Mouse (Mus musculus) forebrain, embryonic 14.5 days (tissue): Measurements from ENCODE around the gene Sv2a. TPM values are rescaled to one million over a fixed set of nuclear protein-coding genes. Genes with fewer than 3 reads are reported as not detected.
A peak's percentile ranks its signal among the peaks of the same experiment; 100 is the strongest.

Experiments used
- ATAC-seq: fragments of 200-750 bp; cut with Nextera tagmentation; 2 replicates; pipeline ENCODE4 v1.8.0; 2017; ENCODE audit warnings: mild to moderate bottlenecking, moderate library complexity
- DNase-seq: peaks from one replicate; pipeline ENCODE4 v3.0.0-alpha.2; 2015; ENCODE audit warnings: low spot score
- H3K27ac ChIP-seq: fragments of 300-500 bp; sonication (generic); 2 replicates; pipeline ENCODE4 v1.5.1; 2014; ENCODE audit warnings: low read depth, mild to moderate bottlenecking, control low read depth, low read length, moderate library complexity
- H3K27me3 ChIP-seq: fragments of 300-500 bp; sonication (generic); replicated peaks from 2 replicates; pipeline ENCODE4 v1.6.1; 2014; ENCODE audit warnings: low read length, control low read depth, mixed read lengths; ENCODE audit not compliant: control insufficient read depth, insufficient read depth
- H3K36me3 ChIP-seq: fragments of 300-500 bp; sonication (generic); 2 replicates; pipeline ENCODE4 v1.6.1; 2014; ENCODE audit warnings: low read length, control low read depth; ENCODE audit not compliant: control insufficient read depth, insufficient read depth
- H3K4me1 ChIP-seq: fragments of 300-500 bp; sonication (generic); 2 replicates; pipeline ENCODE4 v1.6.1; 2014; ENCODE audit warnings: antibody characterized with exemption, low read length, control low read depth; ENCODE audit not compliant: control insufficient read depth, insufficient read depth
- H3K4me2 ChIP-seq: fragments of 300-500 bp; sonication (generic); 2 replicates; pipeline ENCODE4 v1.6.1; 2014; ENCODE audit warnings: mild to moderate bottlenecking, control low read depth, low read length
- H3K4me3 ChIP-seq: fragments of 300-500 bp; sonication (generic); 2 replicates; pipeline ENCODE4 v1.5.1; 2014; ENCODE audit warnings: low read depth, low read length, control low read depth
- H3K9ac ChIP-seq: fragments of 300-500 bp; sonication (generic); 2 replicates; pipeline ENCODE4 v1.6.1; 2014; ENCODE audit warnings: mild to moderate bottlenecking, low read length, control low read depth, moderate library complexity
- H3K9me3 ChIP-seq: fragments of 300-500 bp; sonication (generic); replicated peaks from 2 replicates; pipeline ENCODE4 v1.6.1; 2016; ENCODE audit warnings: low read length, control low read depth, mixed read lengths; ENCODE audit not compliant: control insufficient read depth
- WGBS: fragments of 180-500 bp; shearing (Covaris S2); extraction: QIAGEN DNeasy Blood & Tissue Kit; methylation state at CpG from one replicate; pipeline ENCODE4 v1.1.7; 2014; 5-methylcytosine and 5-hydroxymethylcytosine counted together
- polyA plus RNA-seq: library from polyadenylated mRNA; unstranded; fragments of >200 nt; fragmentation: Nextera tagmentation; extraction: Ambion mirVana; gene quantifications from 2 replicates; pipeline ENCODE4 v1.2.1, GENCODE M21; 2014

Sv2a gene
- polyA plus RNA-seq, 1 experiment from 2014 or later, result 44.4 TPM

DNA sequence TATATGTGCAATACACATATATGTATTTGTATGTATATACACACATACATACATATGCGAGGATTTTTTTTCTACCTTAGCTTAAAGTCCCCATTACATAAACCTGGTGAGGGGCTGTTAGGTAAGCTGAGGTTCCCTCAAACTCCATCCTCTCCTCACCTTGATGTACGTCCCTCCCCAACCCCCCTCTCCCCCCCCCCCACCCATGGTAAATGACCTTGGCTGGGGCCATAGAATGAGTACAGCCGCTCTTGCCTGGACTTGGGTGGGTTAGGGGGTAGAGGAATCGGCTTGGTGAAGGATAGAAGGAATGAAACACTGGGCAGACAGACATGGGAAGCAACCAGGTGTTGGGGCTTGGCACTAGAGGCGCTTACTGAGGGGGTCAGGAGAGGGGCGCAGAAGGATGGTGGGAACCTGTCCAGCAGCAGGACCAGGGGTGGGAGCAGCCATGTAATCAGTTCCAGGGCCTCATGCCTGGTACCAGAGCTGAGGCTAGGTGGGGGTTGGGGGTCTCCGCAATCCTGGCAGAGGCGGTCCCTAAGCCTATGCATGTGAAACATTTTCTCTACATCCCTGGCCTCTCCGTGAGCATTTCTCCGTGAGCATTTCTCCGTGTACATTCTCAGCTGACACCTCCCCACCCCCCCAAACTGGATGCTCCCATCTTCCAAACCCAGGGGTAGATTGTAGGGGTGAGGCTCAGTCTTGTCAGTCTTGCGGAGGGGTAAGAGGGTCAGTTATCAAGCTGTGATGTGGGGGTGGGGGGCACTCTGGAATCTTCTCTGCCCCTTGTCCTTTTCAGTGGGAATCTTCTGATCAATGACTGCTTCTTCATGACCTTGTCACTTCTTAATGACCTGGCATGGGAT is 795 bp downstream of the Sv2a start:
- Histone ChIP-seq H3K4me2 (peak overlapping the region; percentile 69), H3K9me3 (no peaks in the 10 kb centered on the region), H3K27me3 (no peaks in the 10 kb centered on the region), H3K4me1 (peaks cover 17% of the 10 kb centered on the region), H3K4me3 (peak overlapping the region; percentile 53), H3K36me3 (peaks cover 22% of the 10 kb centered on the region), H3K27ac (peak overlapping the region; percentile 58; the same call in 1 of the 2 replicates), H3K9ac (peak overlapping the region; percentile 80)
- peak; percentile 27 for DNase-seq
- WGBS, result 40% methylated on average over 12 of the region's 12 CpGs
- peak; percentile 21 for ATAC-seq

GRCm38 (mm10) chr3:96182382-96182776 is 1.4 kb downstream of the Sv2a start:
- H3K27me3 ChIP-seq, result no peaks in the 10 kb centered on the region
- peaks cover 25% of the 10 kb centered on the region for H3K36me3 ChIP-seq
- no peaks in the 10 kb centered on the region for H3K9me3 ChIP-seq
- H3K27ac ChIP-seq, result no peak overlapping the region; the same call in 1 of the 2 replicates
- DNase-seq (peak; percentile 2), ATAC-seq (no peak)
- H3K4me1 ChIP-seq, result peaks cover 17% of the 10 kb centered on the region
- peak overlapping the region; percentile 69 for H3K4me2 ChIP-seq
- WGBS, result 42% methylated on average over 4 of the region's 4 CpGs
- peak overlapping the region; percentile 80 for H3K9ac ChIP-seq
- H3K4me3 ChIP-seq, result peak overlapping the region; percentile 53

GRCm38 (mm10) chr3:96192977-96193376 is 12.0 kb downstream of the Sv2a start:
- Histone ChIP-seq H3K4me1 (peaks cover 5% of the 10 kb centered on the region; the same call in 1 of the 2 replicates), H3K9me3 (no peaks in the 10 kb centered on the region), H3K4me3 (no peak overlapping the region), H3K9ac (no peak overlapping the region), H3K4me2 (no peak overlapping the region), H3K27ac (no peak overlapping the region), H3K36me3 (peaks cover 40% of the 10 kb centered on the region), H3K27me3 (no peaks in the 10 kb centered on the region)
- WGBS, result 67% methylated on average over 12 of the region's 12 CpGs
- no peak for ATAC-seq
- DNase-seq, result no peak

DNA sequence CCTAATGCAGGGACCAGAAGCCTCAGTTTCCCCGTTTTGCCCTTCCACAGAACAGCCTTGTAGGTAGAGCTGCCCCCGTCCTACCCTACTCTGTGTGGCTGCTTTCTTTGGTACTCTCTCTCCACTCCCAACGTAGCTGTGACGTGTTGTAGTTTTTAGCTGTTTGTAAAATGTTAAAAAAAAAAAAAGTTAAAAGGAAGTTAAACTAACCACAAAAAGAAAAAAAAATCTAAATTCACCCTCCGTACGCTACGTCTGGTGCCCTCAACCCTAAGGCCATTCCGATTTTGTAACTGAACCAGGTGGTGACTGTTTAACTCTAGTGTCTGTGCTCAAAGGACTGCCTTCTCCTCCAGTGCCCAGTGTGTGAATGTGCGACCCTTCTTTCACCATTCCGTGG is 14.0 kb downstream of the Sv2a start:
- H3K36me3 ChIP-seq, result peaks cover 26% of the 10 kb centered on the region
- H3K4me3 ChIP-seq, result no peak overlapping the region
- H3K27ac ChIP-seq, result no peak overlapping the region
- H3K9me3 ChIP-seq, result no peaks in the 10 kb centered on the region
- no peak overlapping the region for H3K4me2 ChIP-seq
- no peak overlapping the region for H3K9ac ChIP-seq
- 85% methylated on average over 10 of the region's 10 CpGs for WGBS
- ATAC-seq (no peak), DNase-seq (no peak)
- H3K27me3 ChIP-seq, result no peaks in the 10 kb centered on the region
- H3K4me1 ChIP-seq, result peaks cover 7% of the 10 kb centered on the region; the same call in 1 of the 2 replicates

DNA sequence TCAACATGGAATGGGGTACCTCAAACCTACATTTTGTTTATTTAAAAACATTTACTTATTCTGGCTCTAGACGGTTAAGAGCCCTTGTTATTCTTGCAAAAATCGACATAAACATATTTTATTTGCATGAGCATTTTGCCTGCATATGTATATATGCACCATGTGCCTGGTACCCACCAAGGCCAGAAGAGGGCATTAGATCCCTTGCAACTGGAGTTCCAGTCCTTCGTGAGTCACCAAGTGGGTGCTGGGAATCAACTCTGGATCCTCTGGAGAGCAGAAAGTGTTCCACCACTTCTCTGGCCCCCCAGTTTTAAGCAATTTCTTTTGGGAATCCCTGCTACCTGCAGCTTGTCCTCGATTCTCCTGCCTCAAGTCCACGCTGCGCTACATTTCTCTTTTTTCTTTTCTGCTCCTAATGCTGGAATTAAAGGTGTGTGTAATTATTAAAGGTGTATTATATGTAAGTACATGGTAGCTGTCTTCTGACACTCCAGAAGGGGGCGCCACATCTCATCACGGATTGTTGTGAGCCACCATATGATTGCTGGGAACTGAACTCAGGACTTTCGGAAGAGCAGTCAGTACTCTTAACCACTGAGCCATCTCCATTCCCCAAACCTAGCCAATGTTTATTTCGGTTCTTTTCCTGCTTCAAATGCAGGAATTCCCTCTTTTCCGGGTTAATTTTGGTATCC is 14.8 kb downstream of the Sv2a start:
- H3K4me2 ChIP-seq, result no peak overlapping the region
- DNase-seq (no peak), ATAC-seq (no peak)
- no peak overlapping the region for H3K4me3 ChIP-seq
- no peaks in the 10 kb centered on the region for H3K9me3 ChIP-seq
- WGBS, result 95% methylated on average over 11 of the region's 11 CpGs
- no peak overlapping the region for H3K27ac ChIP-seq
- no peak overlapping the region for H3K9ac ChIP-seq
- no peaks in the 10 kb centered on the region for H3K27me3 ChIP-seq
- H3K4me1 ChIP-seq, result peaks cover 7% of the 10 kb centered on the region; the same call in 1 of the 2 replicates
- H3K36me3 ChIP-seq, result peaks cover 18% of the 10 kb centered on the region

- H3K4me3 ChIP-seq, result peak overlapping the region; percentile 71
- peak overlapping the region; percentile 97 for H3K27ac ChIP-seq
- H3K27me3 ChIP-seq, result no peaks in the 10 kb centered on the region
- H3K4me1 ChIP-seq, result peaks cover 7% of the 10 kb centered on the region; the same call in 1 of the 2 replicates
- peak overlapping the region; percentile 91 for H3K9ac ChIP-seq
- peak overlapping the region; percentile 98 for H3K4me2 ChIP-seq
- ATAC-seq (0 out of 2 replicates have a peak, but pooled peaks have one; percentile 0), DNase-seq (no peak)
- H3K9me3 ChIP-seq, result no peaks in the 10 kb centered on the region
- 18% methylated on average over 27 of the region's 27 CpGs for WGBS
- H3K36me3 ChIP-seq, result peaks cover 16% of the 10 kb centered on the region
Observed at GRCm38 (mm10) chr3:96196437-96197128, 15.6 kb downstream of the Sv2a start.

- Histone ChIP-seq H3K4me1 (peaks cover 7% of the 10 kb centered on the region; the same call in 1 of the 2 replicates), H3K27ac (peak overlapping the region; percentile 97), H3K9ac (peak overlapping the region; percentile 91), H3K9me3 (no peaks in the 10 kb centered on the region), H3K4me2 (peak overlapping the region; percentile 98), H3K36me3 (peaks cover 14% of the 10 kb centered on the region), H3K4me3 (peak overlapping the region; percentile 71), H3K27me3 (no peaks in the 10 kb centered on the region)
- DNase-seq, result peak; percentile 97
- ATAC-seq, result peak; percentile 97
- under 1% methylated on average over 50 of the region's 50 CpGs for WGBS
Observed at GRCm38 (mm10) chr3:96197129-96197749, 16.3 kb downstream of the Sv2a start.

DNA sequence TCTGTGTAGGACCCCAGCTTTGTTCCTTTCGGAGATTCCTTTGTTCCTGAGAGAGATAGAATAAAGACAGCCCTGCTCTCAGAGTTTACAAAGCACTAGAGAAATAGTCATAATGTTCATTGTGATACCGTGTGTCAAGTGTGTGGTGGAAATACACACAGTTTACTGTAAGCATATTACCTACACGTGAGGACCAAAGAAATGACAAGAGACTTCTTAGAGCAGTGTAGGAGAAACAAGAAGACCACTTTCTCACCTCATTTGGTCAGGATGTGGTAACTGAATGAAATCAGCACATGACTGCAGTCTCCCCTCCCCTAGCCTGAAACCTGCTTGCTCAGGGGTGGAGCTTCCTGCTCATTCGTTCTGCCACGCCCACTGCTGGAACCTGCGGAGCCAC is 17.2 kb downstream of the Sv2a start:
- H3K4me1 ChIP-seq, result peaks cover 7% of the 10 kb centered on the region; the same call in 1 of the 2 replicates
- no peaks in the 10 kb centered on the region for H3K27me3 ChIP-seq
- H3K4me3 ChIP-seq, result peak overlapping the region; percentile 71
- DNase-seq (peak; percentile 22), ATAC-seq (peak; percentile 11; the same call in 1 of the 2 replicates)
- H3K27ac ChIP-seq, result no peak overlapping the region
- WGBS, result 3% methylated on average over 6 of the region's 6 CpGs
- H3K9me3 ChIP-seq, result no peaks in the 10 kb centered on the region
- peaks cover 12% of the 10 kb centered on the region; the same call in 1 of the 2 replicates for H3K36me3 ChIP-seq
- H3K9ac ChIP-seq, result peak overlapping the region; percentile 91
- H3K4me2 ChIP-seq, result peak overlapping the region; percentile 98
